Comparison of ENCODE assay signal across 18 mouse cellular contexts in genomic region chr10:82808155-82808554, GRCm38 (mm10). TPM values are rescaled to one million over a fixed set of nuclear protein-coding genes. Genes with fewer than 3 reads are reported as not detected.
DNase-seq lines count a peak whose midpoint lies in the region; ATAC-seq lines count a peak whose summit lies in the region.
"Had no signal": no experiment of that assay in that cellular context is flagged by ENCODE, and none has a peak within 500 bp of the region (broad histone marks: within the 10 kb centered on the region; RNA-seq: fewer than 3 reads in every experiment).

No protein-coding gene starts in this region.

- DNase-seq in heart, adult 11 months = peak; percentile 58
- no peak for DNase-seq in heart, postnatal 4 days
- DNase-seq in ES-CJ7 (ENCODE audit: low read depth, low spot score) (peak; percentile 56), MN1 (ENCODE audit: low spot score) (peak; percentile 67)
- DNase-seq in spleen, postnatal 14 days (ENCODE audit: low spot score in 2 of 2) = no peak
- DNase-seq in layer of hippocampus, adult 9-10 months (ENCODE audit: low spot score) = no peak
- no peak for DNase-seq in right cerebral cortex, postnatal 25 days
- DNase-seq: cerebellum, adult 2 months; kidney, postnatal 4 days; liver, embryonic 13.5 days; lung, embryonic 14.5 days; lung, postnatal 4 days; midbrain, embryonic 14.5 days; thymus, postnatal 25 days had no signal

- ATAC-seq in megakaryocyte, adult 5-6 weeks (ENCODE audit: poor library complexity, severe bottlenecking) = 0 out of 2 replicates have a peak, but pooled peaks have one; percentile 20
- ATAC-seq: forebrain, embryonic 16.5 days; hindbrain, embryonic 16.5 days; intestine, embryonic 16.5 days had no signal

RNA-seq across cellular contexts. Expression of gene Txnrd1, which starts 25.6 kb away (rescaled TPM):
- total RNA-seq in heart, postnatal 4 days (2021) = 10 to 100 TPM; 51.8 to 60.5 TPM
- 26.2 and 29.6 TPM in 2 replicates for total RNA-seq in megakaryocyte, adult 5-6 weeks (2015)
- total RNA-seq in megakaryocyte, adult 5-6 weeks (2017) = 59.5 and 73.9 TPM in 2 replicates

RNA-seq across cellular contexts. Expression of gene Nfyb, which starts 44.2 kb away (rescaled TPM):
- total RNA-seq in heart, postnatal 4 days (2021) = 10 to 100 TPM; 23.2 to 24.9 TPM
- total RNA-seq in megakaryocyte, adult 5-6 weeks (2015) = 34.9 and 48.3 TPM in 2 replicates
- total RNA-seq in megakaryocyte, adult 5-6 weeks (2017) = 71.7 and 77.4 TPM in 2 replicates

RNA-seq across cellular contexts. Expression of gene Eid3, which starts 58.3 kb away (rescaled TPM):
- 1 to 10 TPM; 2.0 to 2.5 TPM for total RNA-seq in heart, postnatal 4 days (2021)
- 0.25 and 2.7 TPM in 2 replicates for total RNA-seq in megakaryocyte, adult 5-6 weeks (2015)
- total RNA-seq in megakaryocyte, adult 5-6 weeks (2017) = 1.8 and 3.6 TPM in 2 replicates

Comparison
In these comparisons a context has a peak if more than half of its experiments do, and no peak if none do; other contexts are left out.
1. DNase-seq: peak in heart, adult 11 months (single experiment), ES-CJ7 (single experiment) and MN1 (single experiment); none in heart, postnatal 4 days (single experiment), spleen, postnatal 14 days (0 of 2), layer of hippocampus, adult 9-10 months (single experiment) and right cerebral cortex, postnatal 25 days (single experiment).